In the genomic region with DNA sequence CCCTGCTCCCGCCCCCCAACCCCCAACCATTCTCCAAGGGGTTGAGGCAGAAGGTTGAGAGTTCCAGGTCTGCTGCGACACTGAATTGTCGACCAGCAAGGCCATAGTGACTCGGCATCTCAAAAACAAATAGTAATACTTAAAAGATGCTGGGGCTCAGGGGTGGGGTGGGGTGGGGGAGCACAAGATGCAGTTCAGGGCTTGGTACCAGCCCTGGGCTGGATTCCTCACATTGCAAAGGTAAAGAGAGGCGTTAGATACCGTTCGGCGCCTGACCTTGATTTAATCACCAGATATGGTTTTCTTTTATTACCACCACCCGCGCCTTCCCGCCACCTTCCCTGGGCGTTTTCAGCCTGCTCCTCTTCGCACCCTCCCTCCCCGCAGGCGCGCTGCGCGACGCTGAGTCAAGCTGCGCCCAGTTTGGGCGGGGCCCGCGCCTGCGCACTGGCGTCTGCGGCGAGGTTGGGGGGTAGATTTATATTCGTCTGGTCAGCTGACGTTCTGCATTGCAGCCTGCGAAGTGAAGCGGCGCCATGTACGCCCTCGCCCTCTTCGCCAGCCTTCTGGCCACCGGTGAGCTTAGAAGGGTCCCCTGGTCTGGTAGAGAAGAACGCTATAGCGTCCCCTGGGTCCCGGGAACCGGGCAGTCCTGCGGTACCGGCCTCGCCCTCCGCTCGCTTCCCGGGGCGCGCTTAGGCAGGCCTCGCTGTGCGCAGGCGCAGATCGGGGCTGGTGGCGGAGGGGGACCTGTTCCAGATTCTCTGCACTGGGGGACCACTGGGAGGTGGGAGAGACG, we compare ENCODE assay signal across 8 mouse cellular contexts. TPM values are rescaled to one million over a fixed set of nuclear protein-coding genes. Genes with fewer than 3 reads are reported as not detected.
DNase-seq lines count a peak whose midpoint lies in the region; ATAC-seq lines count a peak whose summit lies in the region.

A gene (plus strand): TSS at position 421 of the 799 bp plus-strand sequence.

- H3K9me3 ChIP-seq in hindbrain, embryonic 12.5 days (replicated peaks) = no peaks in the 10 kb centered on the region

- 2% methylated on average over 54 of the region's 54 CpGs for WGBS in hindbrain, embryonic 12.5 days

- 0 out of 2 replicates have a peak, but pooled peaks cover under 1% of the 10 kb centered on the region for H3K27me3 ChIP-seq in hindbrain, embryonic 12.5 days

- DNase-seq in Muller cell, postnatal 12 days (ENCODE audit: inconsistent ontology term) = peak; percentile 95
- peak; percentile 96 for DNase-seq in cerebellum, adult 9-11 months
- peak; percentile 91 to 93 for DNase-seq in frontal cortex, postnatal 10 days (ENCODE audit: low spot score in 2 of 2)
- DNase-seq in layer of hippocampus, postnatal 14 days (ENCODE audit: low spot score in 2 of 2) = peak; percentile 96
- peak; percentile 93 for DNase-seq in lung, postnatal 14 days
- peak; percentile 90 for DNase-seq in retina, adult 2 months (ENCODE audit: low read depth, low spot score)
- DNase-seq in thymus, postnatal 36 days = peak; percentile 95 to 96

- H3K4me2 ChIP-seq in hindbrain, embryonic 12.5 days (replicated peaks) = peak within 1 kb of the TSS; percentile 91

- peak within 1 kb of the TSS; percentile 96 for H3K27ac ChIP-seq in hindbrain, embryonic 12.5 days

- peak within 1 kb of the TSS; percentile 89 for H3K9ac ChIP-seq in hindbrain, embryonic 12.5 days

- peaks cover 44% of the 10 kb centered on the region for H3K4me1 ChIP-seq in hindbrain, embryonic 12.5 days

- H3K4me3 ChIP-seq in hindbrain, embryonic 12.5 days = peak within 1 kb of the TSS; percentile 75

- ATAC-seq in hindbrain, embryonic 12.5 days (ENCODE audit: low FRiP score) = peak; percentile 90

- no peaks in the 10 kb centered on the region for H3K36me3 ChIP-seq in hindbrain, embryonic 12.5 days

RNA-seq across cellular contexts. Expression of the gene that starts here (rescaled TPM):
- 102 and 104 TPM in 2 replicates for polyA plus RNA-seq in hindbrain, embryonic 12.5 days (2016; fragmentation: Nextera tagmentation; extraction: Ambion mirVana)
- total RNA-seq in layer of hippocampus, postnatal 14 days (2021) = 1,000 to 10,000 TPM; 1,391 to 1,455 TPM

Comparison
In these comparisons a context has a peak if more than half of its experiments do, and no peak if none do; other contexts are left out.
1. Peak in every context shown above with its lines: DNase-seq, ATAC-seq, H3K4me3 ChIP-seq and H3K27ac ChIP-seq.